Mouse (Mus musculus) lung, postnatal 0 days (tissue): ENCODE measurements around the gene Flt1.

Experiments
- CTCF ChIP-seq: IDR thresholded peaks from 2 replicates; pipeline ENCODE4 v1.5.1; 2016; ENCODE audit warnings: antibody characterized with exemption, mild to moderate bottlenecking
- EP300 ChIP-seq: IDR thresholded peaks from 2 replicates; pipeline ENCODE4 v1.6.1; 2016; ENCODE audit warnings: antibody characterized with exemption, mild to moderate bottlenecking, control low read depth

DNA sequence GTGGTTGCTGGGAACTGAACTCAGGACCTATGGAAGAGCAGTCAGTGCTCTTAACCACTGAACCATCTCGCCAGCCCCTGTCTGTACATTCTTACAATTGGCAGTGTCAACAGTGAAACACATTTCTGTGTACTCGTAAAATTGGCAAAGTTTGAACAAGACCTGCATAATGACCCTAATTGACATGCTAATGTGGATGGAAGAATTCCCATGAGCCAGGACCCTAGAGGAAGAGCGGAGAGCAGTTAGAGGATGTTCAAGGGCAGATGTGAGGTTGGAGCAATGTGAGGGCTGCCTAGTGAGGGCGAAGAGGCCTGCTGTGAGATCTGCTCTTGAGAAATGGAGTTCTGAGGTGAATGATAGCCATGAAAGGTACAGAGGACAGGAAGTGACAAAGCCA, 38.2 kb upstream of the Flt1 start:
- TF ChIP-seq EP300 (no peak), CTCF (no peak)
